Mouse (Mus musculus) R1 (cell line): ENCODE measurements at regions not wholly inside any gene's neighbourhood (a gene's known extent, or its start where the extent isn't known, plus 50 kb on each side); places are given as distances from the start of the nearest gene placed in this dataset.

Experiments used
- DNase-seq: peaks from one replicate; pipeline ENCODE4 v3.0.0-alpha.2; 2018; ENCODE audit warnings: low read depth, low spot score

GRCm38 (mm10) chr7:7061001-7061400 lies 60.3 kb downstream of the Zfp954 start:
- DNase-seq = peak; percentile 76
